Mouse (Mus musculus): ENCODE data around the gene Gm44502.

DNA sequence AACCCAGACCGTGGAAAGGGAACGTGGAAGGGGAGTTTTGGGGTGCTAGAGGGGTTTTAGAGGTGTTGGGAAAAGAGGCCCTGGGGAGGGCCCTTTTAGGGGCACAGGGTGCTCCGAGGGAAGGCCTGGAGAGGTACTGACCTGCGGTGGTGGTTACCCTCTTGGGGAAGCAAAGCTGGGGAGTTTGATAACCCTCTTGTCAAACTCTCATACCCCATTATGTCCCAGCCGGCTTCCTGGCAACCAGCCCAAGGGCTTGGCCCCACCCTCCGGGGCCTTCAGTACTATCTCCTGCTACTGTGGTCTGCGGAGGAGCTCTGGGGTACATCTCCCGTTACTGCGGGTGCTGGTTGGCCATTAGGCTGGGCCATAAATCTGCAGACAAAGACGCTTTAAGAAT, 50.1 kb downstream of the Gm44502 start:
- TF ChIP-seq CTCF (IDR thresholded peaks at IDR 0.05): no peak
- no peak for TF ChIP-seq POLR2A (IDR thresholded peaks at IDR 0.05; ENCODE audit: insufficient read depth, low read depth, low read length)
- TF ChIP-seq EP300 (IDR thresholded peaks at IDR 0.05; ENCODE audit: insufficient read depth, low read depth, low read length): no peak
